Mouse (Mus musculus) CD8-positive naive resting alpha-beta T cell, adult 2 months (primary cell): ENCODE data around the gene Otx1.

ENCODE experiments used
- DNase-seq, 2 experiments: peaks; one replicate each; pipeline ENCODE4 v3.0.0; 2022; ENCODE audit warnings: low read depth in 2 of 2, low spot score in 2 of 2

Gene Otx1

DNA sequence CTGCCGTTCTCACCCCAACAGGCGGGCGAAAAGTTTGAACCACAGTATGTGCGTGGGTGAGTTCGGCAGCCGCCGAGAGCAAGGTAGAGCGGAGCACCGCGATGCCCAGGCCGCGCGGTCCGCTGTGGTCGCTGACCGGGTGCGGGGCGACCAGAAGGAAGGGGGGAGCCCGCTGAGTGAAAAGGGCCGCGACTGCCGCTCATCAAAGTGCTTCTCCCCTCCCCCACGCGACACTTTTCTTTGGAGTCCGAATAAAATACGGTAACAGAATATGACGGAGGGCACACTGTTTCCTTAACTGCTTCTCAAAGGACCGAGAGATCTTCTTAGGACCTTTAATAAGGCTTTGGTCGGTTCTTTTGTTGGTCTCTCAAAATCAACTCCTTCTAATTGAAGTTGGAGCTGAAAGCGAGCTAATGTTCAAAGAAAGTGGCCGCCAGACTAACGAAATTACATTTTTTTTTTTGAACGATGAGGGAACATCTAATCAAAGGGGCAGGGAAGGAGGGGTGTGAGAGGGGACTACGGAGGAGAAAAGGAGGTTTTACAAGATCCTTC is at the start of gene Otx1:
Gene Otx1, minus strand, starts transcription at position 115 of the 558 bp plus-strand sequence.
- DNase-seq = no peak

DNA sequence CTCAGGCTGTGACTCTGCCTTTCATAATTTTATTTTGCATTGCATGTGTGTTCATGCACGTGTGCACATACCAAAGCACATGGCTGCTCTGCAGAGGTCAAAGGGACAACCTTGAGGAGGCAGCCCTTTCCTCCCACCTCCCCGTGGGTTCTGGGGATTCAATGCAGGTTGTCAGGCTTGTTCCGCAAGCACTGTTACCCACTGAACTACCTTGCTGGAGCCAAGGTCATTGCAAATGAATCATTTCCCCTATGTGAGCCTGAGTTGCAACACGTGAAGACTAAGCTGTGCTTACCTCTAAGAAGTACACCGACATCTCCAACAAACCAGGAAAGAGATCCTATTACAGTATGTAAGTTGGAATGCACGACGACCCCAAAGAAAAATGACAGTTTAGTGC is 48.2 kb upstream of the Otx1 start:
- DNase-seq = no peak

DNA sequence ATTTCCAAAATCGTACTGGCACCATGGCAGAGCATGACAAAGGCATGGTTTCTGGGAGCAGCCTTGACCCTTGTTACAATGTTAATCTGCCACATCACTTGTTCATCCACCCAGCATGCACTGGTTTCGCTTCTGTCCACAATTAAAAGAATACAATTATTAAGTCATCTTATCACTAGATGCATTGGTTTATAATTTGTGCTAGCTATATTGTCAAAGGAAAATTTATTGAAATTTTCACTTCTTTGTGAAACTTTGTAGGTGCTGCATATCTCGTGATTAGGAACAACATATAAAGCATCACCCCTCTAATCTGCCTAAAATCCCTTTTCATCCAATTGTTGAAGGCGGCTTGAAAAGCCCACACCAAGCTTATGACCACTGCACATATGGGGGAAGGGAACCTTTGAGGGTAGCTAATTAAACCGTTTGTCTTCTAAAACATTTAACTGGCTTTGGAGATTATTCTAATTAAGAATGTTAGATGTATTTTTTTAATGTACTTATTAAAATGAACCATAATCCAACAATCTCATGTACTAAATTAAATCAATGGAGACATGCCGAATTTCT is 37.2 kb upstream of the Otx1 start:
- DNase-seq = no peak

DNA sequence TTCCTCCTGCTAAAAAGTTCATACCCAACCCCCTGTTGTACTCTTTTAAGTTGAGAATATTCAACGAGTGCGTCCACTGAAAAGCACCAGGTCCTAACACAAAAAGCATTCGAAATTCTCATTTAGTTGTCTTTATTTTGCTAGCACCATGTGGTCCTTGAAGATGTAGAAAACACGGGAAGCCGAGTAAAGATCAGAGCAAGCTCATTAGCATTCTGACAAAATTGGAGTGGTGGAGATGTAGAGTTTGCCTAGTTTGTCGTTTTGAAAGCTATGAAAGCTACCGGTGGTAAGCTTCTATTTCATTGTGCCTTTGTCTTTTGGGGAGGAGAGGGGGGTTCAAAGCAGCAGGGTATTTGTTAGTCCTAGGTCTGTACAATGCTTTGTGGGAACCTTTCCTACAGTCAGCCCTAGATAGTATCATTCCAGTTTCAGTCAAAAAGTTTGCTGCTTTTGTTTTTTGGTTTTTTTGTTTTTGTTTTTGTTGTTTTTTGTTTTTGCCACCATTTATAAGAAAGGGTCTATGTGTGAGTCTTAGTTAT is 31.9 kb upstream of the Otx1 start:
- DNase-seq = no peak

DNA sequence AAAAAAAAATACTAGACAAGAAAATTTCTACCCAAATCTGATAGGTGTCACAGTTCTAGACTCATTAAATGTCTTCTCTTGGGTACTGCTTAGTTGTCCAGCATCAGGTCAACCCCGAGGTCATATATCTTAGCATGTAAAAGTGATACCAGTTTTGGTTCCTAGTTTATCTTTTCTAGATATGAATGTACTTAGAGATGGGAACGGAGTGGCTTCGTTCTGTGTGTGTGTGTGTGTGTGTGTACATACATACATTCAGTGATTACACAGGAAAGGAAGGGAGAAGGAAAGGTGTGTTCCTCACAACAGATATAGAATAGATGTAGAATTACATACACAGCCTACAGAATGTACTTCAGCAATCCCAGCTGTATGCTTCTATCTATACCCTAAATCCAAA is 30.9 kb upstream of the Otx1 start:
- DNase-seq = no peak

DNA sequence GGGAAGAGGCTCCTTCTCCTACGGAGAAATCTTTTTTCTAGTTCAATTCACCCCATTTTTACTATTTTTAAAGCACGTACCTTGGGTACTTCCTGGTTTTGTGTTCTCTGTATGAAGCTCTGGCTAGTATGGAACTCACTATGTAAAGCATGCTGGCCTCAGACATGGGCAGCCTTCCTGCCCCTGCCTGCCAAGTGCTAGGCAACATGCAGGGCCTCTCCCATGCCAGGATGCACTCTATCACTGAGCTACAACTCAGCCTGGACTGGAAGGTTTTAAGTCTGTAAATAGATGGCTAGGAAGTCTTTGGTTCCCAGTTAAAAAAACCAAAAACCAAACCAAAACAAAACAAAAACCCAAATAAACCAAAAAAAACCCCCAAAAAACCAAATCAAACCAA is 17.9 kb upstream of the Otx1 start:
- no peak for DNase-seq

DNA sequence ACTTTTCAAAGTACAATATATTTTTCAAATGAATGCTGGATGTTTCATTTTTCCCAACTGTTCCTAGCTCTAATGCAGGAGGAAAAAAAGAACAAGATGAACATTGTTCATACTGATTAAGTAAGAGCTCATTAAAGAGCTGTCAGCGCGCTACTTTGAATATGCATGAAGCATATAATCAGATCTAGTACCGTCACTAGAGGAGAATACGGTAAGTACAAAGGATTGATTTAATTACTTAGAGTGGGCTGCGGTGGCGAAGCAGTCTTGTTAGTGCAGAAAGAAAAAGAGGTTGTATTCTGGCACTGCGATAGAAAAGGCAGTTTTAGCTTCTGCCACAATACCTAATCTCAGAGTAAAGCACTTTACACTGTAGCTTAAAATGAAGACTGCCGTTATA is 14.7 kb upstream of the Otx1 start:
- DNase-seq = no peak

DNA sequence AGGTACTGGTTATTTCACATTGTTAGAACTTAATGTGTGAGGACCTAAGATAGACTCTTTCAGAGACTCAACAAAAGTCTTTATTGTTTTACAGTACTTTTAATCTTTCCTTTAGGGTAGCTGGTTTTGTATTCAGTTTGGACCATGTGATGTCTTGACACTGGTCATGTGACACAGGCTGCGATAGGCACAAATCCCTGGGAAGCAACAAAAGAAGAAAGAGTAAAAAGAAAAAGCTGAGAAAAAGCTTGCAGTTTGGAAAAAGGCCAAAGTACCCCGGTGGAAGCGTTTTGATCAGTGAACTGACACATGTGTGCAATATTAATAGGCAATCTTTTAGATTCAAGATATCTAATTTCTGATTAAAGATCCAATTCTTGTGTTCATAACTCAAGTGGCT is 13.6 kb upstream of the Otx1 start:
- DNase-seq = no peak

DNA sequence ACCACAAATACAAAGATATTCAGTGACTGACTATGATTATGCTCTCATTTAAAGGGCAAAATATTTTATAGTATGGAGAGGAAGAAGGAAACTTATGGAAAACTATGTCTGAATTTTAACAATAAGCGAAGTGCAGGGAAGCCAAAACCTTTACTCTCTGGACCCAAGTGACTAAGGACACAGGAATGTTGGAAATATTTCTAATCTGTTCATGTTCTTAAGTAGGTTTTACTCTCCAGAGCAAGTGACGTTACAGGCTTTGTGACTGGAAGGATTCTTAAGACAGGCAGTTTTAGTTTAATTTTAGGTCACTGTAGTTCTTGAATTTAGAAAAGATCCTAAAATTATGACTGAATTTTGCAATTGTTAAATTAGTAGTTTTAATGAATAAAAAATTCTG is 6.1 kb upstream of the Otx1 start:
- DNase-seq = no peak

DNA sequence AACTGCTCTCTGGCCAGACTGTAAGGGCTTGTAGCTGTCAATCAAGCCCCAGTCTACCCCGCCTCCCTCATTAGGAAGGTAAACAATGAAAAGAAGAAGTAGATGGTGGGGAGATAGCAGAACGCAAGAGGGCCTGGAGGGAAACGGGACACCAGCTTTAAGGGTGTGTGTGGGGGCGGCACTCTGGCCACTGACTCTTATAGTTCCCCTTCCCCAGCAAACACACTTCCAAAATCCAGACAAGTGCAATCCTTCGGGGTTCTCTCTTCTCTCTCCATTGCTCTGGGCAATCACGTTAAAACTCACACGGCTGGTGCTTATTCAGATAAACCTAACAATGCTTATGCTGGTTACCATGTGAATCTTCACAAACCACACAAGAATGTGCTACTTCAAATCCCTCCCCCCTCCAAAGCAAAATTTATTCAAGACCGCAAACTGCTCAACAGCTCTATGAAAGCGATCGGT is 5.5 kb upstream of the Otx1 start:
- DNase-seq = no peak

DNA sequence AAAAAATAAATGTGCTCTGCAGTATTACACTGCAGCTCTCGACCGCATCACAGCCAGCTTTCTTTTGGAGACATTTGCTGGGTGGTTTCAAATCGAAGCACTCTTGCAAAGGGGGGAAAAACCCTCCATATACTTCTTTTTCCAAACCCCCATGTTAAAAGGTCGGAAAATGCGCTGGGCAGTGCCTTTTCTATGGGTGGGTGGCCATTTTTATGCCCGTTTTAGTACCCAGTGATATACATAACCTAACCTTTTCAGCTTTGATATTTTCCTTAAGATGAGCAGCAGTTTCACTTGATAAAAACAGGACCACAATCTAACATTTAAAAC is 5.0 kb upstream of the Otx1 start:
- no peak for DNase-seq

DNA sequence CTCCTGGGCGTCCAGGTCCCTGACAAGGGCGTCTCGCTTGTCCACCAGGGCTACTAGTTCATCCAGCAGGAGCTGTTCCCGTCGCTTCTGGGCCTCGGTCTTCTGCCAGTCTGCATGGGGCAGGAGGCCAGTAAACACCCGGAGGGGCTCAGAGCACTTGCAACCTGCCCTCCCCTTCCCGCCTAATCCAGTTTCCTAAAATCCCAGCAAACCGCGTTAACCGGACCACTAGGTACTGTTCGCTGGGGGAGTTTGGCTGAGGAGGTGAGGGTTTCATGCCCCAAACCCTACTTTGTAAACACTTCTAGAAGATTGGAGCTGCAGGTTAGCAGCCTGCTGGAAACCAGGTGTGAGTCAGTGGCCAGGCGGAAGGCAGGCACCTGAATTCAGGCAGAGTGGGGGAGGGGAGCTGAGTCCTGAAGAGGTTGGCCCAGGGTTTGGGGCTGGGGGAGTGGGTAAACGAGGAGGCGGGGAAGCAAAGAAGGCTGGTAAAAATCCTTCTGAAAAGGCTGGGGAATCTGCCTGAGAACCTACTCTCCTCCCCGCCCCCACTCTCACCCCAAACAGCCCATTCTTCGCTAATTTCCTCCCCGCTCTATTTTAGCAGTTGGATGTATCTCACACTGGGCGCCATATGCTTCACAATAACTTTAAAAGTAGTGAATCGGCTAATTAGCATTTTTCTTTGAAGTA is 4.5 kb upstream of the Otx1 start:
- no peak for DNase-seq

DNA sequence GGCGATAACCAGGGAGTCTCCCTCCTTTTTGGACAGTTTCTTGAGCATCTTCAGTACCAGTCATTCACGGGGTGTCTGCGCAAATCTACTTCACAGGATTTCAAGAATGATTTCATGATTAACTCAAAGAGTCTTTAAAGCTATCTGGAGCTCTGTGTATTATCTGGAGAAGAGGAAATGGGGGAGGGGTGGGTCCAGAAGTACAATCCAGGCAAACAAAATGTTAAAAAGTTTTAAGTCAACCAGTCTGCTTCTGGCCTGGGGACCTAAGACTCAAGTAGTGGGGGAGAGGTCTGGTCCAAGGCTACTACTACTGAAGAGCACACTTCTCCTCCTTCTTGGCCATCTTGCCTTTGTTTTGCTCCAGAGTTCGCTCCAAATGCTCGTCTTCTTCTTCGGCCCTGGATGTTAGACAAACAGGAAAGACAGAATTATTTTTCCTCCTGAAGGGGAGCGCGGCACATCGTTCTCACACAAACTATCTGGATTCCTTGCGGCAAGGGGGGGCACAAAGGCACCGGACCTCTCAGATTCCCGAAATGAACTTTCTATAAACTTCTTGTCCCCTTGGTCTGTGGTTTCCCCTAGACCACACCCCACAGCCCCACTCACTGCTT is 3.9 kb upstream of the Otx1 start:
- DNase-seq = no peak

DNA sequence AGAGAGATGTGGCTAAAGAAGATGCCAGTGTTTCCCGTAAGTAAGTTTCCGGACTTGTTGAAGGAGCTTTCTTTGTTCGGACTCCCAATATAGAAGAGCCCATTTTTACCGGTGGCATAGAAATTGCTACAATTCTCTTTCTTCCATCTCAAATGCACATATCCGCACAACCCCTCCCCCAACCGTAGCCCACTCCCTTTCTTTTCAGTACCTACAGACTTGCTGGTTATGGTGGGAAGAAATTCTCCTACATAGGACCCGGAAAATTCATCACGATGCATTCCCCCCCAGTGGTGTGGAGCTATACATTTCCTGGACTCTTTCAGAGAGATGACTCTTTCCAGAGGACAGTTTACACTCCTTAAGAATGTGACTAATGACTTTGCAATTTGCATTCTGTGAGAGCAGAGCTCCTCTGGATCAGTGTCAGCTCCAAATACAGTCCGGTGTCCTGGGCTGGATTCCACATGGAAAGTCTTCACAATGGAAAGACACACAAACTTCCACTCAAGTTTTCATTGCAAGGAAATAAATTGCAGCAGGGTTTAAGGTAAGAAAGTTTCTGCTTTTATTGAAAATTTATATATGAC is 2.7 kb upstream of the Otx1 start:
- DNase-seq = no peak

DNA sequence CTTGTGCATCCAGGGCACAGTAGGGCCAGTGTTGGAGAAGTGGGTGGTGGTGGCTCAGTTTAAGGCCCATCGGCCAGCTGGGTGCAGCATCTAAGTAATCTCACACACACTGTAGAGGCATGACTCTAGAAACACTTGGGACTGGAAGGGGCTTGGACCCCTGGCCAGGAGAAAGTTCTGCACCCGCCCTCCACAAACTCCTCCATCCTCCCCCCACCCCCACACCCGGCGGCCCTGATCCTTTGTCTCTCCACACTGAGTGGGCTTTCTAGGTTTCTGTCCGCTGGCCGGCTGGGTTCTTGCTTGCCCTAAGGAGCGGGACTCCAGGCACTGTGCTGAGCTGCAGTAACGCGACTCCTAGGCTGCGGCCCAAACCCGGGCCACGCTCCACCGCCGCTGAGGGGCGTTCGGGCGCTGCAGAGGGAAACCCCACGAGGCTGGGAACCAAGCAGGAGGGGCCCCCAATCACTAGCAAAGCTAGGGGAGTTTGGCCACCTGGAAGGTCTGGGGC is 1.7 kb upstream of the Otx1 start:
- no peak for DNase-seq

DNA sequence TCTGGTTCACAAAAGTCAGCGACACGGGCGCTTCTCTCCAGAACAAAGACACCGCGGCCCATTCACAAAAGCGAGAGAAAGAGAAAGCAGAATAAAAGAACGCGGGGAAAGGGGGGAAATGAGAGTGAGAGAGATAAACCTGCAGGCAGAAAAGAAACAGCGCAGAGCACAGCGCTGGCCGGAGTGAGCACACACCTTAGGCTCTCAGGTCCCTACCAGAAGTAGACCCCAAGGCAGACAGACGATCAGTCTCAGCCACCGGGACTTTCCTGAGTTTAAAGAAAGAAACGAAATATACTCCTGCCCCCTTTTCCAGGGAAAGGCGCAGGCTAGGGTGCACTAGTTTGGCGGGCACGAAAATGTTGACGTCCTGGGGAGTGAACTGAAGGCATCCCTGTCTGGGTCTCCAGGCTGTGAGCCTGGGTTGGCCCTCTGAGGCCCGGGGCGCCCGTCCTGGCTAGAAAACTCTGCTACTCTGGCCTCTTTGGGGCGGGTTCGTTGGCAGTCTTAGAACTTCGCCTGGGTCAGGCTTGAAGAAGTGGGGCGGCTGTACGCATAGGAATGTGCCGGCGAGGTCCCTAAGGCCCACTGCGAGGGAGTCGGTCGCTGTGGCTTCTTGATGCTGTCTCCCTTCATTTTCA is 764 bp upstream of the Otx1 start:
- DNase-seq = no peak

DNA sequence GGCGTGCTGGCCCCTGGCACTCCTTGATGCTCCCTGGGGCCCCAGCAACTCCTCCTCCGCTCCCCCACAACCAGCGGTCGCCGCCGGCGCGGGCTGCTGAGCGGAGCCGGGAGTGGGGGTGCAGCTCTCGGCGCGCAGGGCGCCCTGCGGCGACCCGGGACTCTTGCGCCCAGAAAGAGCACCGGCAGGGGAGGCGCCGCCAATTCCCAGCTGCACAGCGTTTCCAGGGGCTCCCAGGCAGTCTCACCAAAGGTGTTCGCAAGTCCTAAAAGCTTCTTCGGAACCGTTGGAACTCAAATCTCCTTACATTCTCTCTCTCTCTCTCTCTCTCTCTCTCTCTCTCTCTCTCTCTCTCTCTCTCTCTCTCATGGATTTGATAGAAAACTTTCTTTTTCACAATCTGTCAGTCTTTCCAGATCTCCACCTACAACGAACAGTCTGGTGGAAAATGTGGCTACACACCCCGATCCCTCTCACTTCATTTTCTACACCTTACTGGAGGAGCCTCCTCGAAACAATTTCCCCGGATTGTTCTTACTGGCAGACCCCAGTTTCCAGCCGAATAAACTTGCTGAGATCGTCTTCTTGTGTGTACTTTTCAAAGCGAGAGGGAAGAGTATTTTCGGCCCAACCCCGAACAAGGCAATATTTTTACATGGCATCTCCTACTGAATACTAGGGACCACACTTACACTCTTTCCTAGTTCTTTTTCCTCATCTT is 475 bp downstream of the Otx1 start:
- no peak for DNase-seq

DNA sequence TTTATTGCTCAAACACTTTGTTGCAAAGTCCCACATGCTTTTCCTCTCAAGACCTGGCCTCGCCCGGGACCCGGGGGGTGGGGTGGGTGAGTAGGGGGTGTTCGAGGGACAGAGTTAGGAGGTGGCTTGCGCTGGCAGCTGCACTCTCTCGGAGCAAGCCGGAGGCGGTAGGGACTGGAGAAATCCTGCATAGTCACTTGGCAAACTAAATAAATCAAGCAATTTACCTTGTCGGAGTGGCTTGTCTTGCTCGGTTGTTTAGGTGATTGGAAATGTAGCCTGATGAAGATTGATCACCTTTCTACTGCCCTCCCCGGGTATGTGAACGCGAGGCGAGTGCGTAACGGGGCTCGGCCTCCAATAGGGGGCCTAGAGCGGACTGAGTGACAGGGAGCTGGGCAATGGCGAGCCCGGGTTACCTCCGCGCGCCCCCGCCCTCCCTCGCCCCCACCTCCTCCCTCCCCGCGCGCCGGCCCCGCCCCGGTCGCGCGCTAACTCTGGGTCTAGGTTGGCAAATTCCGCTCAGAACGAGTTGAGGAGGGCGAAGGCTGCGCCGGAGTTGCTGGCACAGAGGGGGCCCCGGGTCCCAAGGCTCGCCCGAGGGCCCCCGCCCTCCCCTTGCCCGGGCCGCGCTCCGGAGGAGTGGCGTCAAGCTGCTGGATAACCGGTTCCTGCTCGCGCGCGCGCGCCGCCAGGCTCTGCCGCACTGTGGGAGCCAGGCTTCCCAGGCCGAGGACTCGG is 1.2 kb downstream of the Otx1 start:
- no peak for DNase-seq

DNA sequence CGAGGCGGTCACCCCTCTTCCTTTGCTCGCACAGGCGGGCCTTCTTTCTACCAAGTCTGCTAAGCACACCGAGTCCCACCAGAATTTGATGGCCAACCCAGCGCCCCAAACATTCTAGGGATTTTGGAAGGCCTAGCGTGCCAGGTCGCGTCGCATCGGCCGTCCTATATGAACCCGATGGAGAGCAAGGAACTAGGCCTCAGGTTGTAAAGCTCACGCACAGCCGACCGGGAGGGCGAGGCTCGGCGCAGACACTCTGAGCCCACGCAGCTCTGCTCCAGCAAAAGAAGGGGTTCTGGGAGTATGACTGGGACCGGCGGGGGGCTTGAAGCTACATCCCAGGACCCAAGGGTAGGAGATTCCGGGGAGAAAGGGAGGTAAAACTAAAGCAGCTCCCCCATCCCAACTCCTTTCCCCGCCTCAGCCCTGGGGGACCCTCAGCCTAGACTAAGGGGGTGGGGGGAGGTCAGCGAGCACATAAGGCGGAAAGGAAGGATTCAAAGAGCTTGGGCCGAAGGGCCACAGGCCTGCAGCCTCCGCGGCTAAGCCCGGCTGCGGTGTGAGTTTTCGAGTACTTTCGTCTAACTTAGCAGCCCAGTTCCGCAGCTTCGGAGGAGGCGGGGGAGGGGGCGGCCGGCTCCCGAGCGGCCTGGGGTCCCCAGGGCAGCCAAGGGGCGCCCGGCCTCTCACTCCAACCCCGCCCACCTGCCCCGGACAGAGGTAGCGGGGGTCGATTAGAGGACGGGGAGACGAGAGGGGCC is 2.2 kb downstream of the Otx1 start:
- no peak for DNase-seq
